8 mouse cellular contexts compared by ENCODE assay signal in the genomic region with DNA sequence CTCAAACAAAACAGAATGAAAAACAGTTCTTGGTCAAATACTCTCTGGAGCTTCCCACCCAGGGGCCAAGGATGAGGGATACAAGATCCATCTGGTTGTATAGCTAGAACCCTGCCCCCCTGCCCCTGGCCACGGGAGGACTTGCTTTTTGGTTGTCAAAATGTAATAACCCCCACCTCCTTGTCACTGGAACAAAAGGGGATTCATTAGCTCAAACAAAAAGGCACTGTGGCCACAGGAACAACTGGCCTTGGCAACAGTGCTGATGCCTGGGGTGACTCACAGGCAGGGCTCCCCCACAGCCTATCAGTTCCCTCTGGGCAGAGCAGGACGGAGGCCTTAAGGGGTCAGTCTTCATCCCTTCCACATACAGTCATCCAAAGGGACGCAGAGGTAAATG. TPM values are rescaled to one million over a fixed set of nuclear protein-coding genes. Genes with fewer than 3 reads are reported as not detected.
DNase-seq lines count a peak whose midpoint lies in the region; ATAC-seq lines count a peak whose summit lies in the region.

No protein-coding gene starts in this region.

- no peak overlapping the region for H3K4me3 ChIP-seq in lung, embryonic 16.5 days (ENCODE audit: low read length)
- no peak overlapping the region for H3K4me3 ChIP-seq in liver, embryonic 11.5 days (ENCODE audit: low read depth, low read length)

- ATAC-seq in lung, embryonic 16.5 days (ENCODE audit: low read depth), result 0 out of 2 replicates have a peak, but pooled peaks have one; percentile 26
- ATAC-seq in liver, embryonic 11.5 days (replicated peaks; ENCODE audit: low FRiP score), result no peak

- DNase-seq in adrenal gland, adult 2 months, result peak; percentile 78
- no peak for DNase-seq in adrenal gland, adult 18-20 months (ENCODE audit: low spot score in 2 of 2)
- DNase-seq in lung, adult 18-20 months, result no peak
- DNase-seq in fibroblast of lung, adult 2 months (ENCODE audit: low read depth), result peak; percentile 94
- DNase-seq in layer of hippocampus, adult 8-10 months (ENCODE audit: low spot score in 2 of 2), result peak; percentile 57 to 78
- DNase-seq in liver, embryonic 11.5 days (ENCODE audit: low spot score), result no peak
- DNase-seq in spleen, postnatal 10 days (ENCODE audit: low spot score in 2 of 2), result no peak

- peak overlapping the region; percentile 29 for H3K27ac ChIP-seq in lung, embryonic 16.5 days (ENCODE audit: low read length)
- no peak overlapping the region for H3K27ac ChIP-seq in liver, embryonic 11.5 days (ENCODE audit: low read depth, low read length)

- 45% methylated on average over 3 of the region's 3 CpGs for WGBS in lung, embryonic 16.5 days
- WGBS in liver, embryonic 11.5 days, result 56% methylated on average over 3 of the region's 3 CpGs

- H3K4me1 ChIP-seq in lung, embryonic 16.5 days (replicated peaks; ENCODE audit: control insufficient read depth, insufficient read depth, low read length), result peaks cover 13% of the 10 kb centered on the region
- H3K4me1 ChIP-seq in liver, embryonic 11.5 days (replicated peaks; ENCODE audit: control insufficient read depth, insufficient read depth, low read length), result no peaks in the 10 kb centered on the region

- no peaks in the 10 kb centered on the region for H3K27me3 ChIP-seq in lung, embryonic 16.5 days (ENCODE audit: control insufficient read depth, insufficient read depth, low read depth, low read length)
- H3K27me3 ChIP-seq in liver, embryonic 11.5 days (replicated peaks; ENCODE audit: control insufficient read depth, insufficient read depth, low read length), result no peaks in the 10 kb centered on the region

- no peaks in the 10 kb centered on the region for H3K9me3 ChIP-seq in lung, embryonic 16.5 days (ENCODE audit: control insufficient read depth, low read length)
- no peaks in the 10 kb centered on the region for H3K9me3 ChIP-seq in liver, embryonic 11.5 days (ENCODE audit: control insufficient read depth, low read length)

- no peak overlapping the region for H3K4me2 ChIP-seq in lung, embryonic 16.5 days (ENCODE audit: low read depth, low read length)
- no peak overlapping the region for H3K4me2 ChIP-seq in liver, embryonic 11.5 days

- H3K36me3 ChIP-seq in lung, embryonic 16.5 days (ENCODE audit: control insufficient read depth, insufficient read depth, low read length), result no peaks in the 10 kb centered on the region
- no peaks in the 10 kb centered on the region for H3K36me3 ChIP-seq in liver, embryonic 11.5 days (ENCODE audit: control insufficient read depth, insufficient read depth, low read length)

- H3K9ac ChIP-seq in lung, embryonic 16.5 days (ENCODE audit: low read length), result no peak overlapping the region
- H3K9ac ChIP-seq in liver, embryonic 11.5 days (ENCODE audit: low read depth, low read length), result no peak overlapping the region

RNA-seq across cellular contexts. Expression of a gene that starts 6.6 kb away (rescaled TPM):
- 10 to 100 TPM; 57.9 to 68.4 TPM for total RNA-seq in adrenal gland, adult 2 months (2021)
- 40.3 and 44.5 TPM in 2 replicates for polyA plus RNA-seq in adrenal gland, adult 2 months (2012; rRNA removed)
- 10 to 100 TPM; 54.7 to 57.1 TPM for total RNA-seq in adrenal gland, adult 18-20 months (2021)
- polyA plus RNA-seq in lung, embryonic 16.5 days (2015; fragmentation: Nextera tagmentation; extraction: Ambion mirVana), result 57.6 and 63.8 TPM in 2 replicates
- total RNA-seq in layer of hippocampus, adult 8-10 months (2022), result 10 to 100 TPM; 41.2 to 45.6 (median 41.6) TPM
- 28.7 and 32.6 TPM in 2 replicates for polyA plus RNA-seq in liver, embryonic 11.5 days (2014; fragmentation: Nextera tagmentation; extraction: Ambion mirVana)

Comparison
In these comparisons a context has a peak if more than half of its experiments do, and no peak if none do; other contexts are left out.
1. DNase-seq: peak in adrenal gland, adult 2 months (single experiment), fibroblast of lung, adult 2 months (single experiment) and layer of hippocampus, adult 8-10 months (2 of 2); none in adrenal gland, adult 18-20 months (0 of 2), lung, adult 18-20 months (0 of 2), liver, embryonic 11.5 days (single experiment) and spleen, postnatal 10 days (0 of 2).